Mouse (Mus musculus): Measurements from ENCODE around the gene Tshz3. TPM values are rescaled to one million over a fixed set of nuclear protein-coding genes. Genes with fewer than 3 reads are reported as not detected.

Gene Tshz3
- total RNA-seq (2023) = under 1 TPM in 1 of 2 experiments, not detected in 1; 0.08 TPM

GRCm38 (mm10) chr7:36697856-36698588, at the start of gene Tshz3:
TSS of gene Tshz3 (plus strand) at chr7:36698118.

